8 mouse cellular contexts compared by ENCODE assay signal in genomic region chr10:79765228-79765745, GRCm38 (mm10). TPM values are rescaled to one million over a fixed set of nuclear protein-coding genes. Genes with fewer than 3 reads are reported as not detected.
A peak's percentile ranks its signal among the peaks of the same experiment; 100 is the strongest.
DNase-seq lines count a peak whose midpoint lies in the region; ATAC-seq and TF ChIP-seq lines count a peak whose summit lies in the region.

No protein-coding gene starts in this region.

- H3K4me2 ChIP-seq in embryonic facial prominence, embryonic 13.5 days, result peak overlapping the region; percentile 86
- peak overlapping the region; percentile 91 for H3K4me2 ChIP-seq in kidney, embryonic 15.5 days
- peak overlapping the region; percentile 90 for H3K4me2 ChIP-seq in myocyte (ENCODE audit: low read depth)

- DNase-seq in kidney, adult 9 months, result peak; percentile 45
- DNase-seq in kidney, adult 18-20 months, result no peak
- no peak for DNase-seq in embryo, embryonic 10.5 days (ENCODE audit: low spot score)
- no peak for DNase-seq in heart, postnatal 25 days (ENCODE audit: low spot score)

- intact Hi-C loops in heart, postnatal 25 days (cut with DNase I), result loop anchor here (2.0 kb wide), 1 partner anchor 58 kb away; no protein-coding TSS in a partner anchor

- H3K27ac ChIP-seq in embryonic facial prominence, embryonic 13.5 days, result no peak overlapping the region
- H3K27ac ChIP-seq in kidney, embryonic 15.5 days, result no peak overlapping the region

- H3K79me2 ChIP-seq in myocyte (ENCODE audit: control insufficient read depth, insufficient read depth), result peaks cover 44% of the 10 kb centered on the region

- H3K4me1 ChIP-seq in embryonic facial prominence, embryonic 13.5 days, result peaks cover 36% of the 10 kb centered on the region
- peaks cover 47% of the 10 kb centered on the region for H3K4me1 ChIP-seq in kidney, embryonic 15.5 days

- H3K4me3 ChIP-seq in embryonic facial prominence, embryonic 13.5 days, result peak overlapping the region; percentile 94
- peak overlapping the region; percentile 98 for H3K4me3 ChIP-seq in kidney, embryonic 15.5 days (replicated peaks)
- peak overlapping the region; percentile 65 for H3K4me3 ChIP-seq in myocyte

- ATAC-seq in embryonic facial prominence, embryonic 13.5 days (ENCODE audit: insufficient number of reproducible peaks, insufficient read depth, low FRiP score, low TSS enrichment, low read depth), result no peak
- no peak for ATAC-seq in kidney, embryonic 15.5 days (replicated peaks; ENCODE audit: low FRiP score)
- no peak for ATAC-seq in inflammation-experienced regulatory T-cells, adult 6 months

- no peaks in the 10 kb centered on the region for H3K9me3 ChIP-seq in embryonic facial prominence, embryonic 13.5 days
- H3K9me3 ChIP-seq in kidney, embryonic 15.5 days (replicated peaks), result no peaks in the 10 kb centered on the region

- no peak overlapping the region for H3ac ChIP-seq in myocyte (ENCODE audit: control insufficient read depth, insufficient read length)

- peak overlapping the region; percentile 97 for H3K9ac ChIP-seq in embryonic facial prominence, embryonic 13.5 days
- H3K9ac ChIP-seq in kidney, embryonic 15.5 days, result peak overlapping the region; percentile 96

- WGBS in embryonic facial prominence, embryonic 13.5 days, result 74% methylated on average over 2 of the region's 2 CpGs
- 54% methylated on average over 2 of the region's 2 CpGs for WGBS in kidney, embryonic 15.5 days

- peaks cover 2% of the 10 kb centered on the region; the same call in 1 of the 2 replicates for H3K27me3 ChIP-seq in embryonic facial prominence, embryonic 13.5 days
- no peaks in the 10 kb centered on the region for H3K27me3 ChIP-seq in kidney, embryonic 15.5 days
- no peaks in the 10 kb centered on the region for H3K27me3 ChIP-seq in myocyte (ENCODE audit: control insufficient read depth, insufficient read depth, insufficient read length)

- no peak for TF ChIP-seq POLR2A in myocyte (IDR thresholded peaks at IDR 0.05; ENCODE audit: insufficient read length, low read depth)

- H3K36me3 ChIP-seq in embryonic facial prominence, embryonic 13.5 days, result peaks cover 24% of the 10 kb centered on the region
- H3K36me3 ChIP-seq in kidney, embryonic 15.5 days, result peaks cover 25% of the 10 kb centered on the region
- peaks cover 5% of the 10 kb centered on the region for H3K36me3 ChIP-seq in myocyte (ENCODE audit: control insufficient read depth, insufficient read depth)

TF ChIP-seq in myocyte, 11 proteins besides CTCF, POLR2A, EP300 and RAD21:
- TF ChIP-seq USF1 (IDR thresholded peaks at IDR 0.05; ENCODE audit: low read depth), result no peak
- no peak for TF ChIP-seq E2F4 (IDR thresholded peaks at IDR 0.05; ENCODE audit: insufficient read depth)
- no peak for TF ChIP-seq REST (IDR thresholded peaks at IDR 0.05; ENCODE audit: insufficient read depth, insufficient read length)
- TF ChIP-seq TCF12 (IDR thresholded peaks at IDR 0.05; ENCODE audit: insufficient read depth, poor library complexity, severe bottlenecking), result no peak
- no peak for TF ChIP-seq MYOG (IDR thresholded peaks at IDR 0.05; ENCODE audit: control insufficient read depth in 1 of 3, insufficient read depth in 1 of 3, insufficient read length in 2 of 3, low read depth in 2 of 3)
- no peak for TF ChIP-seq CEBPB (IDR thresholded peaks at IDR 0.05; ENCODE audit: insufficient read depth, poor library complexity, severe bottlenecking)
- no peak for TF ChIP-seq MAX (IDR thresholded peaks at IDR 0.05; ENCODE audit: low read depth)
- no peak for TF ChIP-seq TCF3 (IDR thresholded peaks at IDR 0.05; ENCODE audit: insufficient read length, low read depth)
- no peak for TF ChIP-seq SRF (IDR thresholded peaks at IDR 0.05; ENCODE audit: control insufficient read depth, insufficient read length, low read depth)
- TF ChIP-seq POLR2AphosphoS2 (IDR thresholded peaks at IDR 0.05; ENCODE audit: insufficient read length, low read depth), result no peak
TF ChIP-seq in myocyte: peak in this region for 0.

RNA-seq across cellular contexts. Expression of gene Rnf126, which starts 1.5 kb away (rescaled TPM):
- polyA plus RNA-seq in embryonic facial prominence, embryonic 13.5 days (2015; fragmentation: Nextera tagmentation; extraction: Ambion mirVana), result 79.2 and 96.5 TPM in 2 replicates
- 88.5 and 102 TPM in 2 replicates for polyA plus RNA-seq in kidney, embryonic 15.5 days (2015; fragmentation: Nextera tagmentation; extraction: Ambion mirVana)
- 91.3 TPM for polyA plus RNA-seq in myocyte (2012; fragmentation: generic; extraction: Trizol)
- 1 to 10 TPM; 2.1 to 2.8 (median 2.7) TPM for polyA plus RNA-seq in inflammation-experienced regulatory T-cells, adult 6 months (2017; shearing (Covaris generic))
- total RNA-seq in heart, postnatal 25 days (2021), result 10 to 100 TPM; 21.2 to 22.8 TPM

RNA-seq across cellular contexts. Expression of gene Fgf22, which starts 10.4 kb away (rescaled TPM):
- polyA plus RNA-seq in embryonic facial prominence, embryonic 13.5 days (2015; fragmentation: Nextera tagmentation; extraction: Ambion mirVana), result 0.54 and 0.80 TPM in 2 replicates
- 0.12 and 0.14 TPM in 2 replicates for polyA plus RNA-seq in kidney, embryonic 15.5 days (2015; fragmentation: Nextera tagmentation; extraction: Ambion mirVana)
- polyA plus RNA-seq in myocyte (2012; fragmentation: generic; extraction: Trizol), result 0.26 TPM
- under 1 TPM in 1 of 3 experiments, not detected in 2; 0.24 TPM for polyA plus RNA-seq in inflammation-experienced regulatory T-cells, adult 6 months (2017; shearing (Covaris generic))
- not detected for total RNA-seq in heart, postnatal 25 days (2021)

RNA-seq across cellular contexts. Expression of gene Fstl3, which starts 11.8 kb away (rescaled TPM):
- polyA plus RNA-seq in embryonic facial prominence, embryonic 13.5 days (2015; fragmentation: Nextera tagmentation; extraction: Ambion mirVana), result 7.5 and 8.3 TPM in 2 replicates
- 15.3 and 15.6 TPM in 2 replicates for polyA plus RNA-seq in kidney, embryonic 15.5 days (2015; fragmentation: Nextera tagmentation; extraction: Ambion mirVana)
- 28.9 TPM for polyA plus RNA-seq in myocyte (2012; fragmentation: generic; extraction: Trizol)
- polyA plus RNA-seq in inflammation-experienced regulatory T-cells, adult 6 months (2017; shearing (Covaris generic)), result 1 to 10 TPM in 1 of 3 experiments, under 1 TPM in 1, not detected in 1; 0.21 to 1.2 TPM
- total RNA-seq in heart, postnatal 25 days (2021), result 1 to 10 TPM; 2.9 to 4.2 TPM

RNA-seq across cellular contexts. Expression of gene Polrmt, which starts 18.9 kb away (rescaled TPM):
- polyA plus RNA-seq in embryonic facial prominence, embryonic 13.5 days (2015; fragmentation: Nextera tagmentation; extraction: Ambion mirVana), result 42.8 and 50.9 TPM in 2 replicates
- polyA plus RNA-seq in kidney, embryonic 15.5 days (2015; fragmentation: Nextera tagmentation; extraction: Ambion mirVana), result 43.7 and 54.4 TPM in 2 replicates
- 82.3 TPM for polyA plus RNA-seq in myocyte (2012; fragmentation: generic; extraction: Trizol)
- polyA plus RNA-seq in inflammation-experienced regulatory T-cells, adult 6 months (2017; shearing (Covaris generic)), result 10 to 100 TPM; 10.6 to 19.2 (median 17.1) TPM
- total RNA-seq in heart, postnatal 25 days (2021), result 10 to 100 TPM; 37.0 to 38.6 TPM

RNA-seq across cellular contexts. Expression of gene Prss57, which starts 25.5 kb away (rescaled TPM):
- polyA plus RNA-seq in embryonic facial prominence, embryonic 13.5 days (2015; fragmentation: Nextera tagmentation; extraction: Ambion mirVana), result not detected in 2 replicates
- 0.29 TPM in 1 of 2 replicates, not detected in the other for polyA plus RNA-seq in kidney, embryonic 15.5 days (2015; fragmentation: Nextera tagmentation; extraction: Ambion mirVana)
- 0.07 TPM for polyA plus RNA-seq in myocyte (2012; fragmentation: generic; extraction: Trizol)
- 1 to 10 TPM in 1 of 3 experiments, under 1 TPM in 1, not detected in 1; 0.57 to 1.1 TPM for polyA plus RNA-seq in inflammation-experienced regulatory T-cells, adult 6 months (2017; shearing (Covaris generic))
- total RNA-seq in heart, postnatal 25 days (2021), result not detected

Comparison
In these comparisons a context has a peak if more than half of its experiments do, and no peak if none do; other contexts are left out.
1. RNA of gene Rnf126, which starts 1.5 kb away (polyA plus RNA-seq): 88.5 to 102 TPM in kidney, embryonic 15.5 days, 79.2 to 96.5 TPM in embryonic facial prominence, embryonic 13.5 days and 91.3 TPM in myocyte (single experiment); 2.1 to 2.8 TPM in inflammation-experienced regulatory T-cells, adult 6 months; every median in the first group is over 10 times any median in the second.
2. Peak in every context shown above with its lines, with median percentiles within 50 percentile points of each other: H3K4me2 ChIP-seq and H3K4me3 ChIP-seq.